Mouse (Mus musculus): ENCODE measurements at regions not wholly inside any gene's neighbourhood (a gene's known extent, or its start where the extent isn't known, plus 50 kb on each side); places are given as distances from the start of the nearest gene placed in this dataset.
A peak's percentile ranks its signal among the peaks of the same experiment; 100 is the strongest.
"Not testable (repeated sequence)": the region's sequence is repeated elsewhere in the genome, so short reads cannot be mapped to it uniquely, and the experiment has no call there.

GRCm38 (mm10) chr4:97509576-97509975 lies 263.0 kb upstream of the Nfia start:
- intact Hi-C loops (cut with DNase I), result no loop called here

DNA sequence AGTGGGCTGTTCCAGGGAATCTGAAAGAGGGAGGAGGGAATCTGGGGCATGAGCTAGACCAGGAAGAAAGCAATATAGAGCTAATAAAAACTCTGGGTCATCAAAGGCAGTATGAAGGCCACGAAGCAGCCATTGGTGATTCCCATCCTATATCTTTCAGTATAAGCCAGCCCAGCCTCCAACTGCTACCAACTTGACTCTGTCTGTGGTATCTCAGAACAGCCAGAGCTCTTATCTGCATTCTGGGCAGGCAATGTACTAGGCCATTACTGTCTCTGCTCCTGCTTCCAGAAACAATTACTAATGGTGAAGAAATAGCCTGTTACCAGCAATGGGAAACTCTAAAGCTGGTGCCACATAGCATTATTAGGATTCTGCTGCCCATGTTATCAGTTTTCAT lies 266.8 kb upstream of the Nfia start:
- intact Hi-C loops (cut with DNase I), result no loop called here
- no peak for DNase-seq (ENCODE audit: extremely low spot score in 1 of 2, low spot score in 2 of 2)

More at GRCm38 (mm10) chr4:97509576-97509975, 263.0 kb upstream of the Nfia start:
- DNase-seq (ENCODE audit: extremely low spot score in 1 of 2, low spot score in 2 of 2), result no peak

- intact Hi-C loops (cut with DNase I), result no loop called here
- no peak for DNase-seq (ENCODE audit: extremely low spot score in 1 of 2, low spot score in 2 of 2)
Measured at GRCm38 (mm10) chr4:97491248-97491804, 281.2 kb upstream of the Nfia start.

DNA sequence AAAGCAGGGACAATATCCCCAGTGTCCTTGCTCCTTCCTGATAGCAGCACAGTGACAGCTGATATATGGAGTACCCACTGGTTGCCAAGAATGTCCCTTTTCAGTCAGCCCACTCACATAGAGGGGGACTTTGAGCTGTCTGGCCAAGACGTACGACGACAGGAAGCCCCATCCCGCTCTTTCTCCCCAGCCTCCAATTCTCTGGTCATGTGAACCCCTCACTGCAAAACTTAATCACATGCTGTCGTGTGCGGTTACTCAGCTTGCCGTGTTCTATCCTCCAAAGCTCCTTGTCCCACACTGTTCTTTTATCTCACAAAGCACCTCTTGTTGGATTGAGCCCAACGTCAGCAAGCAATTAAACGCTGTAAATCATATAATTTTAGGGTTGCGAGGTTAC lies 286.2 kb upstream of the Nfia start:
- no peak for DNase-seq (ENCODE audit: extremely low spot score in 1 of 2, low spot score in 2 of 2)
- intact Hi-C loops (cut with DNase I), result no loop called here

DNA sequence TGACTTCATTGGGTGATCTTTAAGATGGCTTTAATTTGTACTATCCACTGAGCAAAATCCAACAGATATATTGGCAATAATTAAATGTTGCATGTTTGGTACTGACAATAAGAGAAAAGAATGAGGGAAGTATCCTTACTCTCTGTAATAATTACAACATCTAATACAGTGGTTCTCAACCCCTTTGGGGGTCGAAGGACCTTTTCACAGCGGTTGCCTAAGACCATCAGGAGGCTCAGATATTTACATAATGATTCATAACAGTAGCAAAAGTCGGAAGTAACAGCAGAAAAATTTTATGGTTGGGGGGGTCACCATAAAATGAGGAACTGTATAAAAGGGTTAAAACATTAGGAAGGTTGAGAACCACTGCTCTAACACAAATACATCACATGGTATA lies 287.3 kb upstream of the Nfia start:
- no peak for DNase-seq (ENCODE audit: extremely low spot score in 1 of 2, low spot score in 2 of 2)
- intact Hi-C loops (cut with DNase I), result no loop called here

GRCm38 (mm10) chr4:97482701-97483246 lies 289.8 kb upstream of the Nfia start:
- DNase-seq (ENCODE audit: extremely low spot score in 1 of 2, low spot score in 2 of 2), result no peak
- intact Hi-C loops (cut with DNase I), result no loop called here

GRCm38 (mm10) chr4:97481836-97482235 lies 290.7 kb upstream of the Nfia start:
- DNase-seq (ENCODE audit: extremely low spot score in 1 of 2, low spot score in 2 of 2), result no peak
- intact Hi-C loops (cut with DNase I), result no loop called here

GRCm38 (mm10) chr4:97476571-97477190 lies 293.7 kb upstream of the Gm10192 start:
- peak; percentile 36 to 79 for DNase-seq (ENCODE audit: extremely low spot score in 1 of 2, low spot score in 2 of 2)
- intact Hi-C loops (cut with DNase I), result no loop called here

DNA sequence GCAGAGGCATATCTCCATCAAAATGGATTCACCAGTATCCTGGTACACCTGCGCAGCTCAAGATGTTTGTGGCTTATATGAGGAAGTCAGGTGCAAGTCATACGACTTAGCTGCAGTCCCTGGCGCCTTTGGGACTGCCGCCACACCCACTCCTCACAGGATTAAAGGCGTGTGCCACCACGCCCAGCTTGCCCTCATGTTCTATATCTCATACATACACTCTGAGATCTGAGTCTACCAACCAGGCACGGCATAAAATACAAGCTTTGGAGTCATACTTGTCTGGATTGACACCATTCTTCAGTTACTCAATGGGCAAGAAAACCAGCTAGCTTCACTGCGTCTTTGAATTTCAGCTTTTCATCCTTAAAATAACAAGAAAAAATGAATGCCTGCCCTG lies 290.5 kb upstream of the Gm10192 start:
- intact Hi-C loops (cut with DNase I); DNase-seq (ENCODE audit: extremely low spot score in 1 of 2, low spot score in 2 of 2): not testable (repeated sequence)

- intact Hi-C loops (cut with DNase I), result no loop called here
- DNase-seq (ENCODE audit: extremely low spot score in 1 of 2, low spot score in 2 of 2), result no peak
Measured at GRCm38 (mm10) chr4:97465932-97466666, 283.1 kb upstream of the Gm10192 start.

DNA sequence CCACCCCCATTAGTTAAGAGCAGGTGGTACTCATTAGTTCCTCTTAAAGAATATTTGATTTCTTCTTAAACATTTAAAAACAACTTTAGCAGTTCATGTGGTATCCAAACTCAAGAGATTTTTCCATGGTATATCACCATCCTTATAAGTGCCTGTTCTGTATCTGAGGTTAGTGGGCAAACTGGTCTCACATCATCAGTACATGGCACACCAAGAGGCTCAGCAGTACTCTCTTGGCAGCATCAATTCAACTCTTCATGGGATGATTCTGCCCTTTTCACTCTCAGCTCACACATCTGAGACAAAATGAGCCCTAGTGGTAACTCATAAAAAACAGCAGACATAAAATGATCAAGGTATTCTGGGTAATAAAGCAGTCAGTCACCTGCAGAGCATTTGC lies 282.6 kb upstream of the Gm10192 start:
- DNase-seq (ENCODE audit: extremely low spot score in 1 of 2, low spot score in 2 of 2), result no peak
- intact Hi-C loops (cut with DNase I), result no loop called here

DNA sequence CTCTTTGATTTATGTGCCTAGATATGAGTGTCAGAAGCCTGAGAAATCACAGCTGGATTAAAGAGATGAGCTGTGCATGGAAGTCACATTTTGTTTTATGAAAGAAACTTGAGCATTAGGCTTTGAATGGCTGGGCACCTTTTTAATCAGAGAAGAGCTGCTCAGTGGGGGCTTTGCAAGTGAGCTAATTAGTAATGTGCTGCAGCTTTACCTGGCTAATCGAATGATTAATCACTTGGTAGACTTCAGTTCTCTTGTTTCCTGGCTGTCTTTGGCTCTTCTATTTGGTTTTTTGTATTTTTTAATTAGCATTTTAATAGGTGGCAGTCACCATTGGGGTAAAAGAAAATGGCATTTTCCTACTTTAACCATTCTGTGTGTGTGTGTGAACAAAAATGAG lies 278.2 kb upstream of the Gm10192 start:
- intact Hi-C loops (cut with DNase I), result no loop called here
- no peak for DNase-seq (ENCODE audit: extremely low spot score in 1 of 2, low spot score in 2 of 2)

GRCm38 (mm10) chr4:97439288-97440029 lies 256.5 kb upstream of the Gm10192 start:
- intact Hi-C loops (cut with DNase I), result no loop called here
- DNase-seq (ENCODE audit: extremely low spot score in 1 of 2, low spot score in 2 of 2), result peak in 1 of 2 experiments; percentile 14

DNA sequence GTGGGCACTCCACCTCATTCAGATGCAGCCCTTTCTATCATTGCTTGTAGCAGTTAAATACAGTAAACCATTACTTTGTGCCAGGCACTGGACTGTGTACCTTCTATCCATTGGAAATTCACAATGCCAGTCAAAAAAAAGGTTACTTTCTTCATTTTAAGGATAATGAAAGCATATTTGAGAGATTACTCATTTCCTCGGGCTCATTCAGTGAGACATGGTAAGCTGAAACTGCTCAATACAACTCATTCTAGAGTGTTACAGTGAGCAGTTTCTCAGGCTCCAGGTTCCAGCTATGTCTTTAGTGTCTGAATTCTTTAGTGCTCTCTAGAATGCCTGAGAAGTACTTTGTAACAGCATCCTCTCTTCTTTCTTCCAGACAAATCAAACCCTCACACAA lies 249.7 kb upstream of the Gm10192 start:
- intact Hi-C loops (cut with DNase I), result no loop called here
- no peak for DNase-seq (ENCODE audit: extremely low spot score in 1 of 2, low spot score in 2 of 2)

DNA sequence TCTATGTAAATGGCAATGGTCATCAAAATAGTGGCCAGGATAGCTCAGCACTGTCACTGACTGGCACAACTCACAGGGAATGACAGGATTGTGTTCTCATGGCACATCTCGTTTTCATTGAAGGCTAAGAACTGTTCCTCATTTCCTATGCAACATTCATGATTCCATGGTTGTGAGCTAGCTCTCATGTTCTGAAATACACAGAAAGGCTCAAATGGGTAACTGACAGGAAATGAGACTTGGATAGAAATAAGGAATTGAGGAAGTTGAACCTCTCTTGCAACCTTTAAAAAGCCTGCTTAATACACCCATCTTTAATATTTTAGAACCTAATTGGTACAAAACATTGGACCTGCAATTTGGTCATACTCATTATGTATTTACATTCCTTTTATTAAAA lies 249.1 kb upstream of the Gm10192 start:
- intact Hi-C loops (cut with DNase I), result no loop called here
- DNase-seq (ENCODE audit: extremely low spot score in 1 of 2, low spot score in 2 of 2), result no peak

GRCm38 (mm10) chr4:97431239-97431638 lies 248.3 kb upstream of the Gm10192 start:
- no peak for DNase-seq (ENCODE audit: extremely low spot score in 1 of 2, low spot score in 2 of 2)

GRCm38 (mm10) chr4:97419845-97420244 lies 236.9 kb upstream of the Gm10192 start:
- no peak for DNase-seq (ENCODE audit: extremely low spot score in 1 of 2, low spot score in 2 of 2)
- intact Hi-C loops (cut with DNase I), result no loop called here

More at GRCm38 (mm10) chr4:97431239-97431638, 248.3 kb upstream of the Gm10192 start:
- intact Hi-C loops (cut with DNase I), result no loop called here

GRCm38 (mm10) chr4:97418616-97419015 lies 235.7 kb upstream of the Gm10192 start:
- intact Hi-C loops (cut with DNase I), result no loop called here
- DNase-seq (ENCODE audit: extremely low spot score in 1 of 2, low spot score in 2 of 2), result peak; percentile 27 to 70

- no peak for DNase-seq (ENCODE audit: extremely low spot score in 1 of 2, low spot score in 2 of 2)
- intact Hi-C loops (cut with DNase I), result no loop called here
Measured at GRCm38 (mm10) chr4:97417943-97418342, 235.0 kb upstream of the Gm10192 start.
